Mouse (Mus musculus) heart, embryonic 11.5 days (tissue): ENCODE measurements at regions not wholly inside any gene's neighbourhood (a gene's known extent, or its start where the extent isn't known, plus 50 kb on each side); places are given as distances from the start of the nearest gene placed in this dataset.

ENCODE experiments used
- ATAC-seq: fragments of 200-750 bp; cut with Nextera tagmentation; replicated peaks from 2 replicates; pipeline ENCODE4 v1.8.0; 2017; ENCODE audit warnings: moderate library complexity; ENCODE audit not compliant: insufficient number of reproducible peaks, low FRiP score, low TSS enrichment
- H3K27ac ChIP-seq: fragments of 300-500 bp; sonication (generic); 2 replicates; pipeline ENCODE4 v1.5.1; 2014; ENCODE audit warnings: mild to moderate bottlenecking, low read depth, low read length
- H3K27me3 ChIP-seq: fragments of 300-500 bp; sonication (generic); 2 replicates; pipeline ENCODE4 v1.6.1; 2014; ENCODE audit warnings: mild to moderate bottlenecking, low read length, mixed read lengths; ENCODE audit not compliant: control insufficient read depth, insufficient read depth
- H3K36me3 ChIP-seq: fragments of 300-500 bp; sonication (generic); 2 replicates; pipeline ENCODE4 v1.6.1; 2014; ENCODE audit warnings: mild to moderate bottlenecking, low read length, moderate library complexity, mixed read lengths; ENCODE audit not compliant: control insufficient read depth, insufficient read depth
- H3K4me1 ChIP-seq: fragments of 300-500 bp; sonication (generic); 2 replicates; pipeline ENCODE4 v1.6.1; 2014; ENCODE audit warnings: low read length; ENCODE audit not compliant: control insufficient read depth, insufficient read depth
- H3K4me2 ChIP-seq: fragments of 300-500 bp; sonication (generic); 2 replicates; pipeline ENCODE4 v1.6.1; 2014; ENCODE audit warnings: mild to moderate bottlenecking, moderate library complexity
- H3K4me3 ChIP-seq: fragments of 300-500 bp; sonication (generic); 2 replicates; pipeline ENCODE4 v1.5.1; 2014; ENCODE audit warnings: low read depth, low read length
- H3K9ac ChIP-seq: fragments of 300-500 bp; sonication (generic); 2 replicates; pipeline ENCODE4 v1.6.1; 2014; ENCODE audit warnings: mild to moderate bottlenecking, low read depth, low read length, moderate library complexity
- H3K9me3 ChIP-seq: fragments of 300-500 bp; sonication (generic); replicated peaks from 2 replicates; pipeline ENCODE4 v1.6.1; 2016; ENCODE audit warnings: low read length; ENCODE audit not compliant: control insufficient read depth
- WGBS: fragments of 180-500 bp; shearing (Covaris S2); extraction: QIAGEN DNeasy Blood & Tissue Kit; methylation state at CpG from one replicate; pipeline ENCODE4 v1.1.7; 2014; ENCODE audit not compliant: insufficient replicate concordance; 5-methylcytosine and 5-hydroxymethylcytosine counted together

- H3K27ac ChIP-seq = no peak overlapping the region
- no peak overlapping the region for H3K9ac ChIP-seq
- 81% methylated on average over 2 of the region's 2 CpGs for WGBS
- H3K4me3 ChIP-seq = no peak overlapping the region
- H3K27me3 ChIP-seq = 0 out of 2 replicates have a peak, but pooled peaks cover 3% of the 10 kb centered on the region
- no peaks in the 10 kb centered on the region for H3K36me3 ChIP-seq
- no peak for ATAC-seq
- no peaks in the 10 kb centered on the region for H3K9me3 ChIP-seq
- no peak overlapping the region for H3K4me2 ChIP-seq
- no peaks in the 10 kb centered on the region for H3K4me1 ChIP-seq
Measured at GRCm38 (mm10) chr5:100309807-100310165, 106.2 kb downstream of the Sec31a start.

GRCm38 (mm10) chr5:100309071-100309806 is 106.8 kb downstream of the Sec31a start:
- H3K9me3 ChIP-seq = no peaks in the 10 kb centered on the region
- WGBS = 72% methylated on average over 17 of the region's 17 CpGs
- H3K9ac ChIP-seq = no peak overlapping the region
- no peaks in the 10 kb centered on the region for H3K36me3 ChIP-seq
- H3K27ac ChIP-seq = no peak overlapping the region
- H3K4me1 ChIP-seq = no peaks in the 10 kb centered on the region
- no peak overlapping the region for H3K4me2 ChIP-seq
- no peak overlapping the region for H3K4me3 ChIP-seq
- H3K27me3 ChIP-seq = 0 out of 2 replicates have a peak, but pooled peaks cover 3% of the 10 kb centered on the region
- ATAC-seq = no peak

- H3K9me3 ChIP-seq = no peaks in the 10 kb centered on the region
- H3K4me1 ChIP-seq = no peaks in the 10 kb centered on the region
- H3K36me3 ChIP-seq = no peaks in the 10 kb centered on the region
- 0 out of 2 replicates have a peak, but pooled peaks cover 3% of the 10 kb centered on the region for H3K27me3 ChIP-seq
- ATAC-seq = no peak
- WGBS = 64% methylated on average over 3 of the region's 3 CpGs
- no peak overlapping the region for H3K9ac ChIP-seq
- H3K4me2 ChIP-seq = no peak overlapping the region
- no peak overlapping the region for H3K4me3 ChIP-seq
- H3K27ac ChIP-seq = no peak overlapping the region
Measured at GRCm38 (mm10) chr5:100304403-100304802, 111.6 kb downstream of the Sec31a start.

GRCm38 (mm10) chr5:100302068-100302775 is 113.8 kb downstream of the Sec31a start:
- Histone ChIP-seq H3K4me1 (no peaks in the 10 kb centered on the region), H3K27me3 (0 out of 2 replicates have a peak, but pooled peaks cover 3% of the 10 kb centered on the region), H3K9ac (no peak overlapping the region), H3K9me3 (no peaks in the 10 kb centered on the region; the same call in 1 of the 2 replicates), H3K27ac (no peak overlapping the region), H3K36me3 (no peaks in the 10 kb centered on the region), H3K4me2 (no peak overlapping the region), H3K4me3 (no peak overlapping the region)
- ATAC-seq = no peak
- 67% methylated on average over 17 of the region's 17 CpGs for WGBS

GRCm38 (mm10) chr5:100299141-100299540 is 116.9 kb downstream of the Sec31a start:
- Histone ChIP-seq H3K4me1 (no peaks in the 10 kb centered on the region), H3K27ac (no peak overlapping the region), H3K9ac (no peak overlapping the region), H3K36me3 (no peaks in the 10 kb centered on the region), H3K9me3 (no peaks in the 10 kb centered on the region; the same call in 1 of the 2 replicates), H3K4me2 (no peak overlapping the region), H3K4me3 (no peak overlapping the region), H3K27me3 (no peaks in the 10 kb centered on the region)
- ATAC-seq = no peak
- 85% methylated on average over 4 of the region's 4 CpGs for whole genome bisulfite sequencing

- no peak overlapping the region for H3K4me2 ChIP-seq
- no peak overlapping the region for H3K9ac ChIP-seq
- no peak for ATAC-seq
- H3K4me1 ChIP-seq = no peaks in the 10 kb centered on the region
- H3K36me3 ChIP-seq = no peaks in the 10 kb centered on the region
- no peaks in the 10 kb centered on the region; the same call in 1 of the 2 replicates for H3K9me3 ChIP-seq
- H3K27me3 ChIP-seq = no peaks in the 10 kb centered on the region
- H3K4me3 ChIP-seq = no peak overlapping the region
- no peak overlapping the region for H3K27ac ChIP-seq
- WGBS = 76% methylated on average over 7 of the region's 7 CpGs
Measured at GRCm38 (mm10) chr5:100294189-100294588, 121.8 kb downstream of the Sec31a start.

- ATAC-seq = no peak
- Histone ChIP-seq H3K9me3 (no peaks in the 10 kb centered on the region), H3K36me3 (no peaks in the 10 kb centered on the region), H3K27me3 (no peaks in the 10 kb centered on the region), H3K4me1 (no peaks in the 10 kb centered on the region), H3K9ac (no peak overlapping the region), H3K4me3 (no peak overlapping the region), H3K4me2 (no peak overlapping the region), H3K27ac (no peak overlapping the region)
- WGBS = 83% methylated on average over 4 of the region's 4 CpGs
Measured at GRCm38 (mm10) chr5:100280215-100280614, 120.6 kb upstream of the Tmem150c start.

- H3K9me3 ChIP-seq = no peaks in the 10 kb centered on the region
- no peaks in the 10 kb centered on the region for H3K36me3 ChIP-seq
- no peaks in the 10 kb centered on the region for H3K4me1 ChIP-seq
- H3K4me3 ChIP-seq = no peak overlapping the region
- H3K9ac ChIP-seq = no peak overlapping the region
- 0 out of 2 replicates have a peak, but pooled peaks cover 3% of the 10 kb centered on the region for H3K27me3 ChIP-seq
- no peak for ATAC-seq
- H3K27ac ChIP-seq = no peak overlapping the region
- H3K4me2 ChIP-seq = no peak overlapping the region
- 86% methylated on average over 8 of the region's 8 CpGs for WGBS
Measured at GRCm38 (mm10) chr5:100279474-100279873, 119.9 kb upstream of the Tmem150c start.
